Mouse (Mus musculus): Measurements from ENCODE around the gene Sertad2.

Sertad2 gene

GRCm38 (mm10) chr11:20644166-20644565 is 101.1 kb downstream of the Sertad2 start:
- no peak for DNase-seq (ENCODE audit: low spot score)

DNA sequence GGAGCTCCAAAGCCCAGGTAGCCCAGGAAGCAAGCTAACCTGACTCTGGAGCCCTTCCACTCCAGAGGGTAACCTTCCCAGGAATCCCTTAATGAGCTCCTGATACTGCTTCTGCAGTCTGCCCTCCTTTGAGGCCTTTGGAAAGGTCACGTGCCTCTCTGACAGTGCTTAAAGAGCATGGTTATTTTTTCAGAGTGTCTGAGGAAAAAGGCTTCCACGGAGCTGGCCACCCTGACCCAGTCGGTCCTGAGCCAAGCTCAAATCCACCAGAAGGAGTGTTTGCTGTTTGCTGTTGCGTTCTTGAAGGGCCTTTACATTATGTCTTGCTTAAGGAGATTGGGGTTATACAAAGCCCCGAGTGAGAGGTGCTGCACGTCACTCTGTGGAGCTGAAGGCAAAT is 101.8 kb downstream of the Sertad2 start:
- DNase-seq (ENCODE audit: low spot score), result no peak

GRCm38 (mm10) chr11:20645521-20645920 is 102.5 kb downstream of the Sertad2 start:
- DNase-seq (ENCODE audit: low spot score), result no peak

DNA sequence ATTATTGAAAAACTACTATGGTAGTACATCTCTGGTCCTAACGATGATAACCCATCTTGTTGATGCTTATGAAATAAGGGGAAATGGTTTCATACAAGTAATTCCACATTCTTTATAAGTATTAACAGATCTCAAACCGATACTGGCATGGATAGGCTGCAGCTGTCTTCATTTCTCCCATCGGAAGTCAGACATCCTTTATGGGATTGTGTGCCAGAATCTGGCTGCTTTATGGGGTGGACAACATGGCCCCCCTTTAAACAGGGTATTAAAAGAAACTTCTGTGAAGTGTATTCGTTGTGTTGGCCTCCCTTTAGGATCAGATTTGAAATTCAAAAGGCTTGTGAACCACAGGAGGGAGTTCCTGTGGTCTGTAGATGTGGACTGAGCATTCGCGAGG is 103.1 kb downstream of the Sertad2 start:
- DNase-seq (ENCODE audit: low spot score), result no peak

- no peak for DNase-seq (ENCODE audit: low spot score)
Observed at GRCm38 (mm10) chr11:20646986-20647726, 104.1 kb downstream of the Sertad2 start.

- no peak for DNase-seq (ENCODE audit: low spot score)
Observed at GRCm38 (mm10) chr11:20647902-20648625, 105.0 kb downstream of the Sertad2 start.

DNA sequence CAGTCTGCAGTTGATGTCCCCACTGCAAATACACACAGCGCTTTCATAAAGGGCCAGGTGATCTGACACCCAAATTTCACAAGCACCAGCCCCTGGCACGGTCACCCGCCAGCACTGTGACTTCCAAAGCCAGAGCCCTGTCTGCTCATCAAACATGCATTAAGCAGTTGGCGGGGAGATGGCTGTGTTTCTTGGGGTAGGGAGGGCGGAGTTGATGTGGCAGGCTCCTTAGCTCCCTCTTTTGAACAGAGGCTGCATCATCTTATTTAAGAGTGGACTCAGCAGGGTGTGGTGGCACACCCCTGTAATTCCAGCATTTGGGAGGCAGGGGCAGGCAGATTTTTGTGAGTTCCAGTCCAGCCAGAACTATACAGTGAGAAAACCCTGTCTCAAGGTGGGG is 106.4 kb downstream of the Sertad2 start:
- no peak for DNase-seq (ENCODE audit: low spot score)

- DNase-seq (ENCODE audit: low spot score), result no peak
Observed at GRCm38 (mm10) chr11:20650006-20650639, 107.1 kb downstream of the Sertad2 start.

DNA sequence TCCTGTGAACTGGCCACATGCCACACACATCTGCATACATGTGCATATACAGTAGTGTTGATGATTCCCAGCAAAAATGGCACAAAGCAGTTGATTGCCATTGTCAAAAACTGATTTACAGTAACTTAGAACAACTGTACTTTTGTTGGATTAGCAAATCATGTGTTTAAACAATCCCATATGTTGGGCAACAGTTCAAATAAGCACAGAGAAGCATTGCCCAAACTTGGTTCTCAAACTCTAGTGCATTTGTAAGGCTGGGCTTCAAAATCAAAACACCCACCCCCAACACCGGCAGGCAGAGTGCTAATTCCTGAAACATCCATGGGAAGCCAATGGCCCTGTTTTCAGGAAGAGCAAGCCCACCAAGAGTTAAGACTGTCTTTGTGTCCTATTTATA is 108.1 kb downstream of the Sertad2 start:
- no peak for DNase-seq (ENCODE audit: low spot score)

GRCm38 (mm10) chr11:20655795-20656710 is 113.0 kb downstream of the Sertad2 start:
- DNase-seq (ENCODE audit: low spot score), result peak; percentile 61

DNA sequence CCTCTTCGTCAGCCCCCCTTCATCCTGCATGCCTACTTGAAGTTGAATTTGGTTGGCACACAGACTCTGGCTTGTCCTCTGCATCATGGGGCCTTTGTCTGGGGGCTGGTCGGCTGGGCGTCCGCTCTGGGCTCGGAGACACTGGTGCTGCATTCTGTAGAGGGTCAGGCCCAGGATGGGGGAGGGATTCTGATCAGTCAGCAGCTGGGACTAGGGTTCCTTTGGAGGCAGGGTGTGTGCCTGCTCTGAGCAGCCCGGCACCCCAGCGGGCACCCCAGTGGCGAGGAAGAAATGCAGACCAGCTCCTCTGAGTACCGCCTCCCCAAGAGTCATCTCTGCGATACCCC is 113.6 kb downstream of the Sertad2 start:
- no peak for DNase-seq (ENCODE audit: low spot score)

DNA sequence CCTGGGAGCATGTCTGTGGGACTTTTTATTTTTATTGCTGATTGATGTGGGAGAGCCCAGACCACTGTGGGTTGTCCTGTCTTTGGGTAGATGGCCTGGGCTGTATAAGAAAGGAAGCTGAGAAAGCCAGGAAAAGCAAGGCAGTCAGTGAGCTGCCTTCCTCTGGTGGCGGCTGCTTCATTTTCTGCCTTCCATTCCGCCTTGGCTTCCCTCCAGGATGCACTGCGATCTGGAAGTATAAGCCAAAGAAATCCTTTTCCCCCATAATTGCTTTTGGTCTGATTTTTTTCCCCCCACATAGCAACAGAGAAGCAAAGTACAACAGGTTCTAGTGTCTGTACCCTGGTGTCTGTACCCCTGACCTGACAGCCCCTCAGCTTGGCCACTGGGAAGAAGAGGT is 116.0 kb downstream of the Sertad2 start:
- DNase-seq (ENCODE audit: low spot score), result no peak

- no peak for DNase-seq (ENCODE audit: low spot score)
Observed at GRCm38 (mm10) chr11:20660111-20661097, 117.4 kb downstream of the Sertad2 start.

- DNase-seq (ENCODE audit: low spot score), result no peak
Observed at GRCm38 (mm10) chr11:20661652-20662051, 118.6 kb downstream of the Sertad2 start.

GRCm38 (mm10) chr11:20662811-20663210 is 119.8 kb downstream of the Sertad2 start:
- no peak for DNase-seq (ENCODE audit: low spot score)

- DNase-seq (ENCODE audit: low spot score), result no peak
Observed at GRCm38 (mm10) chr11:20663580-20664198, 120.6 kb downstream of the Sertad2 start.

- DNase-seq (ENCODE audit: low spot score), result no peak
Observed at GRCm38 (mm10) chr11:20664878-20665277, 121.8 kb downstream of the Sertad2 start.

- no peak for DNase-seq (ENCODE audit: low spot score)
Observed at GRCm38 (mm10) chr11:20671789-20672392, 128.8 kb downstream of the Sertad2 start.

DNA sequence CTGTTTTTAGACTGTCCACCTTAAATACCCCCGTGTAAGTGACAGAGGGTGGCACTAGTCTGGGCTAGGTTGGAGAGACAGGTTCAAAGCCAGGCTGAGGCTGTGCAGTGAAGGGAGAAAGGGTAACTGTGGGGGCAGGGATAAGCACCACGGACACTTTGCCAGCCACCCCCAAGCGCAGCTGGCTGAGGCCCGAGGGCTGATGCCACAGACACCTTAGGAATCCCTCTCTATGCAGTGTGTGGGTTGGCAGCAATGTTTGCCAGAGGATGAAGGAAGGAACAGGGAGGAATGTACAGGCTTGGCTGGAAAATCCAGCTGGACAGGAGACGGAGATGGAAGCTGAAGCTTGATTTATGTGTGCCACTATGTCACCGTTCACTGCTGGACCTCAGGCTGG is 129.5 kb downstream of the Sertad2 start:
- DNase-seq (ENCODE audit: low spot score), result no peak

DNA sequence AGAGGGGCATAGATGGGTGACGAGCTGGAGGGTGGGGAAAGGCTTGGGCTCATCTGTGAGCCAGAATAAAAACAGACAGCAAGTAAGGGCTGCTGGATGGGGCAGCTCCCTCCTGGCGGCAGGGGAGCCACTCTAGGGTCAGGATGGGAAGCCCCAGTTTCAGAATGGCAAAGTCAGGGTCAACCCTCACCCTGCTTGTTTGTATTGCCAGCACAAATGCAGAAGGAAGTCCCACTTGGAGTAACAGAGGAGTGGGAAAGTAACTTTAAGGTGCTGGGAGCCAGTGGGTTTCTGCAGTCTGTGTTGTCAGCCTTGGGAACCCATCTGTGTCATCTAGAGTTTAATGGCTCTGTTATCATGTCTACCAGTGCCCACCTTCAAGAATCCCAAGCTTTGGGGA is 136.3 kb downstream of the Sertad2 start:
- DNase-seq (ENCODE audit: low spot score), result no peak

Measured in left cerebral cortex, adult 11 months (tissue).